Mouse (Mus musculus) midbrain, embryonic 12.5 days (tissue): ENCODE data around the gene Snx29. TPM values are rescaled to one million over a fixed set of nuclear protein-coding genes. Genes with fewer than 3 reads are reported as not detected.

Source experiments
- ATAC-seq: fragments of 200-750 bp; cut with Nextera tagmentation; 2 replicates; pipeline ENCODE4 v1.8.0; 2017; ENCODE audit warnings: low read depth, moderate TSS enrichment, moderate library complexity; ENCODE audit not compliant: low FRiP score
- H3K27ac ChIP-seq: fragments of 300-500 bp; sonication (generic); replicated peaks from 2 replicates; pipeline ENCODE4 v1.5.1; 2016; ENCODE audit warnings: mild to moderate bottlenecking
- H3K27me3 ChIP-seq: fragments of 300-500 bp; sonication (generic); 2 replicates; pipeline ENCODE4 v1.6.1; 2016; ENCODE audit warnings: mild to moderate bottlenecking
- H3K36me3 ChIP-seq: fragments of 300-500 bp; sonication (generic); 2 replicates; pipeline ENCODE4 v1.6.1; 2016
- H3K4me1 ChIP-seq: fragments of 300-500 bp; sonication (generic); 2 replicates; pipeline ENCODE4 v1.6.1; 2016
- H3K4me2 ChIP-seq: fragments of 300-500 bp; sonication (generic); replicated peaks from 2 replicates; pipeline ENCODE4 v1.6.1; 2016; ENCODE audit warnings: mild to moderate bottlenecking, moderate library complexity
- H3K4me3 ChIP-seq: fragments of 300-500 bp; sonication (generic); 2 replicates; pipeline ENCODE4 v1.5.1; 2016; ENCODE audit warnings: mild to moderate bottlenecking
- H3K9ac ChIP-seq: fragments of 300-500 bp; sonication (generic); replicated peaks from 2 replicates; pipeline ENCODE4 v1.6.1; 2016; ENCODE audit warnings: mild to moderate bottlenecking, moderate library complexity
- H3K9me3 ChIP-seq: fragments of 300-500 bp; sonication (generic); 2 replicates; pipeline ENCODE4 v1.6.1; 2016; ENCODE audit warnings: mild to moderate bottlenecking
- WGBS: fragments of 180-500 bp; shearing (Covaris S2); methylation state at CpG from one replicate; pipeline ENCODE4 v1.1.7; 2016; 5-methylcytosine and 5-hydroxymethylcytosine counted together
- polyA plus RNA-seq: library from polyadenylated mRNA; unstranded; fragments of >200 nt; fragmentation: Nextera tagmentation; extraction: Ambion mirVana; gene quantifications from 2 replicates; pipeline ENCODE4 v1.2.1, GENCODE M21; 2016

Snx29 gene
- polyA plus RNA-seq, 1 experiment from 2014 or later: 19.6 TPM

DNA sequence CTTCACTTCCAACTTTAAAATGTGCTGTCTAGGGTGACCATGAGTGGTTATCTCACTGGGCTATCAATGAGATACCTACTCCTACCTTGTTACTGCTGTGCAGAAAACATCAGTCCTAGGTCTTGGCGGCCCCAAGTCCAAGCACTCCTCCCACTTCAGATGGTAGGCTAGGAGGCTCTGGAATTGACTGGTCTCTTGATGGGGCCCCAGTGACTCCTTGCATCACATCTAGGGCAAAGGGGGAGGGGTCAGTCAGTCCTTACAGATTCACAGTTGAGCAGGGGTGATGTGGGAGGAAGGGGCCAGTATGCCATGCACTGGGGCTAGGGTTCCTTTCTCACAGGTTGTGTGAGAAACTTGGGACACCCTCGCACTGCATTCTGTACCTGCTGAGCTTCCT, 423.3 kb downstream of the Snx29 start:
- WGBS: 94% methylated on average over 2 of the region's 2 CpGs
- no peak overlapping the region for H3K27ac ChIP-seq
- H3K9me3 ChIP-seq: no peaks in the 10 kb centered on the region
- H3K36me3 ChIP-seq: no peaks in the 10 kb centered on the region
- H3K27me3 ChIP-seq: no peaks in the 10 kb centered on the region
- no peaks in the 10 kb centered on the region for H3K4me1 ChIP-seq
- no peak overlapping the region for H3K4me2 ChIP-seq
- no peak for ATAC-seq
- H3K9ac ChIP-seq: no peak overlapping the region
- H3K4me3 ChIP-seq: no peak overlapping the region

DNA sequence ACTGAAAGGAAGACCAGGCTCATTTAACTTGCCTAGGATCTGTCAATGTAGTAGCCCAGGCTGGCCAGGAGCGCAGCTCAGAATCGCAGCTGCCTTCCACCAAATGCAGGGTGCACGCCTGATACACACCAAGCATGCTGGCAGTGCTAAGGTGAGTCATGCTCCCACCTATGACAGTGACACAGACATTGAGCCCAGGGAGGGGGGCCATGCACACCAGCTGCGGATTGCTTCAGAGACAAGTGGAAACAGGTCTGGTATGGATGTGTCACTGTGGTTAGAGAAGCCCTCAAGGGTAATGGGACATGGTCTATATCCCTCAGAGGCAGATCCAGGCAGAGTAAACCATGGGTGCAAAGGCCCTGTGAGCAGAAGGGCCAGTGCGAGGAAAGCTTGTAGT, 425.2 kb downstream of the Snx29 start:
- Histone ChIP-seq H3K4me3 (no peak overlapping the region), H3K4me1 (no peaks in the 10 kb centered on the region), H3K4me2 (no peak overlapping the region), H3K9me3 (no peaks in the 10 kb centered on the region), H3K36me3 (no peaks in the 10 kb centered on the region), H3K27ac (no peak overlapping the region), H3K9ac (no peak overlapping the region), H3K27me3 (no peaks in the 10 kb centered on the region)
- 90% methylated on average over 5 of the region's 5 CpGs for WGBS
- ATAC-seq: no peak

DNA sequence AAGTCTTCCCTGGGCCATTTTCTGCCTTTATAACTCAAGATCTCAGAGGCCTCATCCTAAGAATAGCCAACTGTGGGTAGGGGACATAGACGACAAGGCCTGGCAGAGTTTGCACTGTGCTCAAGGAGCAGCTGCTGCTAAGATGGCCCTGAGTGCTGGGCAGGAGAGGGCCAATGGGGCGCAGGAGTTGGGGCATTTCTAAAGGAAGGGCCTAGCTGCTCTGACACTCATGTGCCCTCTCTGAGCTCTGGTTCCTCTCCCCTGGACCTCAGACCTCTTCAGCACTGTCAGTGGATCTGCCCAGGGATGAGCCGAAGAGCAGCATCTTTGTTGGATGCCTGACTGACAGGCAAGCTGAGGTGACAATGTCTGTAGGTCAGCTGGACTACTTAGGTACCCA, 426.4 kb downstream of the Snx29 start:
- Histone ChIP-seq H3K27ac (no peak overlapping the region), H3K4me3 (no peak overlapping the region)

DNA sequence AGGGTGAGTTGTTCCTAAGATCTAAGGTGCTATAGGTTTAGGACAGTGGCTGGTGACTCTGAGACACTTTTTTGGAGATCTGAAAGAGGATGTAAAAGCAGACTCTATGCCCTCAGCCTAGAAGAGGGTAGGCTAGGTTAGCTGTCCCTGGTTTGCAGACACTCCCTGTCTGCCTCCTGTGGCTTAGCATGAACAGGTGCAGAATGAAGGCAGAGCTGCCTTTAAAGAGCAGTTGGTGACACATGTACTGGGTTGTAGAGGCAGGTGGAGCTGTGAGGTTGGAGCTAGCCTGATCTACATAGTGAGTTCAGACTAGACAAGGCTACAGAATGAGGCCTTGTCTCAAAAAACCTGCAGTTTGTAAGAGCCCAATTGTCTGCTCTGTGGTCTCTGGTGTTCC, 427.9 kb downstream of the Snx29 start:
- Histone ChIP-seq H3K4me2 (no peak overlapping the region), H3K4me1 (no peaks in the 10 kb centered on the region), H3K4me3 (no peak overlapping the region), H3K27me3 (no peaks in the 10 kb centered on the region), H3K36me3 (peaks cover 5% of the 10 kb centered on the region; the same call in 1 of the 2 replicates), H3K9me3 (no peaks in the 10 kb centered on the region), H3K27ac (no peak overlapping the region), H3K9ac (no peak overlapping the region)
- no peak for ATAC-seq

More for the DNA sequence above, 426.4 kb downstream of the Snx29 start:
- Histone ChIP-seq H3K36me3 (no peaks in the 10 kb centered on the region), H3K4me2 (no peak overlapping the region), H3K9me3 (no peaks in the 10 kb centered on the region), H3K27me3 (no peaks in the 10 kb centered on the region), H3K4me1 (no peaks in the 10 kb centered on the region), H3K9ac (no peak overlapping the region)
- no peak for ATAC-seq
- WGBS: 91% methylated on average over 3 of the region's 3 CpGs

DNA sequence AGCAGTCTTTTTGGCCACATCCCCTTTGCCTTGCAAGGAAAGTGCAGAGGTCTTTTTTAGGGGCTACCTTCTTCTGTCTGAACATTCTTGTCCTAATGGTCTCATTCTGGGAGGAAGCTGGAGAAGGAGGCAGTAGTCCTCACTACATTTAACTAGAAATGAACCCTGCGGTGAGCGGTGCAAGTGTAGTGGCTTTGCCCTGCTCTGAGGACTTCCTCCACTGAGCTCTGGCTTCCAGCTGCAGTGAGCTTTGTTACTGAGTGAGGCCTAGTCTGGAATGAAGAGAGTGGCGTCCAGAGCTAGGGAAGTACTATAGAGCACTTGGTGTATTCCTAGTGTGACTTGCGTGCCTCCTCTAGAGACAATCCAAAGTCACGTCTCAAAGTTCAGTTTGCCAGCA, 429.8 kb downstream of the Snx29 start:
- no peak overlapping the region for H3K27ac ChIP-seq
- H3K36me3 ChIP-seq: peaks cover 9% of the 10 kb centered on the region; the same call in 1 of the 2 replicates
- no peaks in the 10 kb centered on the region for H3K4me1 ChIP-seq
- no peak for ATAC-seq
- H3K4me3 ChIP-seq: no peak overlapping the region
- no peak overlapping the region for H3K4me2 ChIP-seq
- WGBS: 90% methylated on average over 5 of the region's 5 CpGs
- no peak overlapping the region for H3K9ac ChIP-seq
- no peaks in the 10 kb centered on the region for H3K9me3 ChIP-seq
- H3K27me3 ChIP-seq: no peaks in the 10 kb centered on the region

DNA sequence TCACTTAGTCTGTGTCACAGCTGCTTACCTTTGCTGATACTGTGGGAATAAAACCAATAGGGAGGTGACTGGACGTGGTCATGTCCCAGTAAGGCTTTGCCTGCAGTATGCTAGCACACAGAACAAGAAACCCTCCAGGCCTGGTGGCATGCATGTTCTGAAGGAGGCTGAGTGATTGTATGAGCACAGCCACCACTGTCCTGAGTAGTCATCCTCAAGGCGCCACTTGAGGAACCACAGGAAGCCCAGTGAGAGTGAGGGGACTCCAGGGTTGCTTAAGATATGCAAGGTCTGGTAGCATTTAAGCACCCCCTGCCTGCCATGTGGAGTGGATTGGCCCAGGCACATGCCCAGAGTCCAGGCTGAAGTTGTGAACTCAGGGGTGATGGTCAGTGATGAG, 430.8 kb downstream of the Snx29 start:
- Histone ChIP-seq H3K4me1 (no peaks in the 10 kb centered on the region), H3K27ac (no peak overlapping the region), H3K9ac (no peak overlapping the region), H3K27me3 (no peaks in the 10 kb centered on the region), H3K4me2 (no peak overlapping the region), H3K36me3 (peaks cover 9% of the 10 kb centered on the region; the same call in 1 of the 2 replicates), H3K4me3 (no peak overlapping the region), H3K9me3 (no peaks in the 10 kb centered on the region)
- WGBS: 91% methylated on average over 2 of the region's 2 CpGs
- no peak for ATAC-seq

DNA sequence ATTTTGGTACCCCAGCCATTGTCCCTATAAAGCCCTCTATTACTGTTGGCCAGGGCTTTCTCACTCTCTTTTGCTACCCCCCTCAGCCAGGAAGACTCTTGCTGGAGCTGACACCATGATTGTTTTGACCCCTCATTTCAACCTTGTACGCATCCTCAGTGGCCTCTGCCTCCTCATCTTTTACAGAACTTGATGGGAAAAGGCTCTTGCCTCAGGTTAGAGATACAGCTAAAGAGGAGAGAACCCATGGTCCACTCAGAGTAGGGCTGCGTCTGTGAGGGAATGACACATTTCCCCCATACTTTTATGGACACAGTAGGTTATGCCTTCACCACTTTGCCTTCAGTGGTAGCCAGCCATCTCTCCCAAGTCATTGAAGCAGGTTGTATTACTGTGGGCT, 431.4 kb downstream of the Snx29 start:
- Histone ChIP-seq H3K4me2 (no peak overlapping the region), H3K9ac (no peak overlapping the region), H3K4me1 (no peaks in the 10 kb centered on the region), H3K4me3 (no peak overlapping the region), H3K27me3 (no peaks in the 10 kb centered on the region), H3K36me3 (peaks cover 9% of the 10 kb centered on the region; the same call in 1 of the 2 replicates), H3K27ac (no peak overlapping the region), H3K9me3 (no peaks in the 10 kb centered on the region)
- WGBS: 88% methylated on average over 2 of the region's 2 CpGs
- ATAC-seq: no peak

DNA sequence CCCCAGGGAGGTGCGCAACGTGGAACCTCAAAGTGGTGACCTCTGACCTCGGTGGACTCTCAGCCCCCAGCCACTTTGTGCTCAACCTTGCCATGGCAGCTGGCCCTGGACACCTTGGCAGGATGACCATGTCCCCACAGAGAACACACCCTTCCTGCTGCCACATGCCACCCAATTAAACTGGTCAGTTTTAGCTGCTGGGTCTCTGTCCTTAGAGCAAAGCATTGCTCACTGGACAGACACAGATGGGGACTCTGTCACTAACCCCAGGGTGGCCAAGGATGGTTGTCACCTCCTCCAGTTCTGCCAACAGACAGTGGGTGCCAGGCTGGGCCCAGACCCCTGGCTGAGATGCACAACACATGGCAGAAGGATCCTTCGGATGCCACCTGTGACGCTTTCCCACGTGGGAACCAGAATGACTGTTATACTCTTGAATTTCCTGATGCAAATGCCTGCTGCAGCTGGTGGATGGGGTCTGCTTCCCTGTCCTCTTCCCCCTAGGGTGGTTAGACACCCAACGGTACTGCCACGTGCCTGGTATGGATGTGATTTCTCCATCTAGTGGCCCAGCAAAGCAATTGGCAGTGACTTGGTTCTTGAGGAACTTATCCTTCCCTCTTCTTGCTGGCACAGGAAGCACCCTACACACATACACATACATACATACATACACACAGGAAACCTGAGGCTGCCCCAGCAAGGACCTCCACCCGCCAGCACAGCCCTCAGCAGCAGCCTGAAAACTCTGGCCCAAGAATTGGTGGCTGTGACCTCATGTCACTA, 432.8 kb downstream of the Snx29 start:
- H3K27ac ChIP-seq: no peak overlapping the region
- WGBS: 84% methylated on average over 9 of the region's 9 CpGs
- H3K4me2 ChIP-seq: no peak overlapping the region
- H3K27me3 ChIP-seq: no peaks in the 10 kb centered on the region
- no peak for ATAC-seq
- H3K4me3 ChIP-seq: no peak overlapping the region
- no peak overlapping the region for H3K9ac ChIP-seq
- no peaks in the 10 kb centered on the region for H3K9me3 ChIP-seq
- H3K4me1 ChIP-seq: no peaks in the 10 kb centered on the region
- peaks cover 9% of the 10 kb centered on the region; the same call in 1 of the 2 replicates for H3K36me3 ChIP-seq

DNA sequence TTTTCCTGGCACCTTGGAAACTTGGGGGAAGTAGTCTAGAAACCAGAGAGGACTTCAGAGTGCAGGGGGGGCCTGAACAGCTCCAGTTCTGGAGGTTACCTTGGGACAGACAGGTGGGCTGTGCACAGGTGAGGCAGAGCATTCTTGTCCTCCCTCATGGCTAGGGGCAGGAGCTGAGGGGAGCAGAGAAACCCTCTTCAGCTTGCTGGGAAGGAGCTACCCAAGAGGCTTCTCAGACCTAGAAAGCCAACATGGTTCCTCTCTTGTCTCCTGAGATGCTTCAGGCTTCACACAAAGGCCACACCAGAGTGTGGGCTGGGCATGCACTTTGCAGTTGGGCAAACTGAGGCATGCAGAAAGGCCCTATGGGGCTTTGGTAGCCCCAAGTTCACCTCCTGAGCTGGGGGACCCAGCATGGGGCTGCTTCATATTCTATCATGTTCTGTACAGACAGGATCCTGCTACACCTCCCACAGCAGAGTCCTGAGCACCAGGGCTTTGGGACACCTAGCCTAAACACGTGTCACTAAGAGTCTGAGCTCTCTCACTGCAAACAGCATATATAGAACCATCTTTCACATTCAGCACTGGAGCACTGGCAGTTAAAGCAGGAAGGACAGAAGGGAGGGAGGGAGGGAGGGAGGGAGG, 434.0 kb downstream of the Snx29 start:
- H3K27ac ChIP-seq: no peak overlapping the region
- peaks cover 9% of the 10 kb centered on the region; the same call in 1 of the 2 replicates for H3K36me3 ChIP-seq
- no peak overlapping the region for H3K9ac ChIP-seq
- no peak for ATAC-seq
- no peaks in the 10 kb centered on the region for H3K9me3 ChIP-seq
- no peaks in the 10 kb centered on the region for H3K27me3 ChIP-seq
- no peak overlapping the region for H3K4me3 ChIP-seq
- H3K4me1 ChIP-seq: no peaks in the 10 kb centered on the region
- no peak overlapping the region for H3K4me2 ChIP-seq
- 80% methylated on average over 1 of the region's 1 CpGs for WGBS

DNA sequence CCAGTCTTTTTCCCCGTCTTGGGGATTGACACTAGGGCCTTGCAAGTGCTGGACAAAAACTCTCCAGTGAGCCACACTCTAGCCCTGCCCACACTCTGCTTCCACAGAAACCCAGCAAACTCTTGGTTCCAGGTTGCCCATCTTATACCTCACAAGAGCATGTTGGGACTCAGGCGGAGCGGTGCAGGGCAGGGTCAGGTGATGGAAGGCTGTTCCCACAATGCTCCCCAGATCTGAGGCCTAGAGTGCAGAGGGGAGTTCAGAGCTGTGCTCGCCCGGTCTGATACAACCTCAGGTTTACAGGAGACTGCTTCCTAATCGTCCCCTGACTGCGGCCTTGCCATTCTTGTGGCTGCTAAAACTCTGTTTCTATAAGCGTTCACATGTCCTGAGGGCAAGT, 434.8 kb downstream of the Snx29 start:
- Histone ChIP-seq H3K36me3 (peaks cover 9% of the 10 kb centered on the region; the same call in 1 of the 2 replicates), H3K4me2 (no peak overlapping the region), H3K4me1 (no peaks in the 10 kb centered on the region), H3K27me3 (no peaks in the 10 kb centered on the region), H3K9ac (no peak overlapping the region), H3K9me3 (no peaks in the 10 kb centered on the region), H3K4me3 (no peak overlapping the region), H3K27ac (no peak overlapping the region)
- 88% methylated on average over 8 of the region's 8 CpGs for WGBS
- ATAC-seq: no peak

DNA sequence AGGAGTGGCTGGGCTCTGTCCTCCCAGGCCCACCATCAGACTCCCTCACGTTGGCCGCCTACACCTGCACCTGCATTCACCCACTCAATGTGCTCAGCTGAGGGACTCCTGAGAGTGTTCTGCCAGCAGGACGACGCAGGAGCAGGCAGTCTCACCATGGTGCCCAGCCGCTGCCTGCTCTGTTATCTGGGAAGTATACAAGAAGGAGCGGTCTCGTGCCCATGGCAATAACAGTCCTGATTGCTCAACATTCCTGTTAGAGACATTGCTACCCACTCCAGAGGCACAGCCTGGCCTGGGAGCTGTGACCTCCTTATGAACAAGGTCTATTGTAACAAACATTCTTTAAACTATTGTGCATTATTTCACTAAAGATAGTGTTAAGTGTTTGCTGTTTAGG, 435.2 kb downstream of the Snx29 start:
- Histone ChIP-seq H3K36me3 (peaks cover 9% of the 10 kb centered on the region; the same call in 1 of the 2 replicates), H3K27ac (no peak overlapping the region), H3K4me1 (no peaks in the 10 kb centered on the region), H3K4me3 (no peak overlapping the region), H3K9ac (no peak overlapping the region), H3K9me3 (no peaks in the 10 kb centered on the region), H3K4me2 (no peak overlapping the region), H3K27me3 (no peaks in the 10 kb centered on the region)
- ATAC-seq: no peak
- WGBS: 85% methylated on average over 7 of the region's 7 CpGs

DNA sequence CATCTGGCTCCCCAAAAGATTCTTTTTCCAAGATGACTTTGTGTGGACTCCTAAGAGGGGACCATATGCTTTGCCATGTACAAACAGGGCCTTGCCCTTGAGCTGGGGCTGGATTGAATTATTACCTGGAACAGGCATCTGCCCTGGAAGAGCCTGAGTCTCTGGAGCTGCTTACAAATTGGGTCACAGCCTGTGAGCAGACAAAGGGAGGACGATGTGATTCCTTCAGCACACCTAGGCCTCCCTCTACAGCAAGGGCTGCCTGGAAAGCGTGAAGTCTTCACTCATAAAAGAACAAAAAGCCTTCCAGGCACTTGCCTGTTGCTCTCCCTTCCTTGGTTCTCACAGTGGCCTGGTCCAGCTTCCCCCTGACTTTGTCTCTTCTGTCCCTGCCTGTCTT, 449.6 kb downstream of the Snx29 start:
- Histone ChIP-seq H3K27me3 (no peaks in the 10 kb centered on the region), H3K27ac (no peak overlapping the region), H3K4me2 (no peak overlapping the region), H3K4me1 (no peaks in the 10 kb centered on the region), H3K4me3 (no peak overlapping the region), H3K36me3 (no peaks in the 10 kb centered on the region), H3K9ac (no peak overlapping the region), H3K9me3 (no peaks in the 10 kb centered on the region)
- no peak for ATAC-seq
- 70% methylated on average over 2 of the region's 2 CpGs for WGBS
